Mouse (Mus musculus): ENCODE data around the gene Akt2.

GRCm38 (mm10) chr7:27685220-27685619, 93.9 kb downstream of the Akt2 start:
- no peak for TF ChIP-seq EP300 (IDR thresholded peaks at IDR 0.05; ENCODE audit: insufficient read depth, low read depth, low read length)
- TF ChIP-seq CTCF (IDR thresholded peaks at IDR 0.05): no peak
- no peak for TF ChIP-seq POLR2A (IDR thresholded peaks at IDR 0.05; ENCODE audit: insufficient read depth, low read depth, low read length)

Measured in heart, adult 2 months (tissue).